Comparison of ENCODE assay signal across 8 mouse cellular contexts in genomic region chr3:53016436-53017340, GRCm38 (mm10). TPM values are rescaled to one million over a fixed set of nuclear protein-coding genes. Genes with fewer than 3 reads are reported as not detected.
A peak's percentile ranks its signal among the peaks of the same experiment; 100 is the strongest.
DNase-seq lines count a peak whose midpoint lies in the region; ATAC-seq lines count a peak whose summit lies in the region.

TSS of gene Cog6 (minus strand) at chr3:53017237.

- H3K36me3 ChIP-seq in heart, embryonic 14.5 days (ENCODE audit: control insufficient read depth, insufficient read depth, low read length), result peaks cover 30% of the 10 kb centered on the region
- peaks cover 14% of the 10 kb centered on the region for H3K36me3 ChIP-seq in liver, embryonic 13.5 days
- no peaks in the 10 kb centered on the region for H3K36me3 ChIP-seq in stomach, embryonic 16.5 days (ENCODE audit: control insufficient read depth, insufficient read depth, low read length)

- H3K27me3 ChIP-seq in heart, embryonic 14.5 days (ENCODE audit: control insufficient read depth, insufficient read depth, low read length), result no peaks in the 10 kb centered on the region
- no peaks in the 10 kb centered on the region for H3K27me3 ChIP-seq in liver, embryonic 13.5 days
- no peaks in the 10 kb centered on the region for H3K27me3 ChIP-seq in stomach, embryonic 16.5 days (ENCODE audit: control insufficient read depth, insufficient read depth, low read length)

- no peaks in the 10 kb centered on the region for H3K4me1 ChIP-seq in brown adipose tissue, adult 24 weeks (ENCODE audit: control insufficient read depth, insufficient read depth, insufficient read length, low read length)
- H3K4me1 ChIP-seq in heart, embryonic 14.5 days (ENCODE audit: control insufficient read depth in 2 of 2, insufficient read depth in 2 of 2, low read length in 2 of 2), result peaks cover 0 to 6% of the 10 kb centered on the region in 2 experiments; a peak in 3 of 4 replicates
- peaks cover 10% of the 10 kb centered on the region for H3K4me1 ChIP-seq in liver, embryonic 13.5 days (replicated peaks)
- H3K4me1 ChIP-seq in stomach, embryonic 16.5 days (ENCODE audit: control insufficient read depth, insufficient read depth, low read length), result no peaks in the 10 kb centered on the region

- DNase-seq in CD4-positive, CD25-positive, alpha-beta regulatory T cell, adult 2 months (ENCODE audit: low read depth, low spot score), result peak; percentile 95
- DNase-seq in fibroblast of lung, adult 2 months (ENCODE audit: low read depth), result peak; percentile 67
- DNase-seq in kidney, postnatal 14 days, result peak; percentile 93
- DNase-seq in liver, embryonic 13.5 days, result peak; percentile 78
- peak; percentile 84 for DNase-seq in neural tube, embryonic 10.5 days (ENCODE audit: extremely low spot score, low spot score)

- WGBS in heart, embryonic 14.5 days, result 4% methylated on average over 53 of the region's 53 CpGs
- WGBS in liver, embryonic 13.5 days (ENCODE audit: insufficient replicate concordance), result 4% methylated on average over 53 of the region's 53 CpGs
- 5% methylated on average over 53 of the region's 53 CpGs for WGBS in stomach, embryonic 16.5 days

- peak within 1 kb of the TSS; percentile 56 for H3K27ac ChIP-seq in brown adipose tissue, adult 24 weeks (replicated peaks; ENCODE audit: low read depth, low read length)
- peak within 1 kb of the TSS; percentile 84 to 86 for H3K27ac ChIP-seq in heart, embryonic 14.5 days (replicated peaks in 1 of 2; ENCODE audit: control insufficient read depth in 1 of 2, insufficient read depth in 1 of 2, low read depth in 2 of 2, low read length in 2 of 2)
- H3K27ac ChIP-seq in liver, embryonic 13.5 days, result peak within 1 kb of the TSS; percentile 73
- H3K27ac ChIP-seq in stomach, embryonic 16.5 days (ENCODE audit: low read length), result peak within 1 kb of the TSS; percentile 11; the same call in 1 of the 2 replicates

- no peaks in the 10 kb centered on the region for H3K9me3 ChIP-seq in heart, embryonic 14.5 days (ENCODE audit: control insufficient read depth, low read length)
- H3K9me3 ChIP-seq in liver, embryonic 13.5 days (replicated peaks), result no peaks in the 10 kb centered on the region
- H3K9me3 ChIP-seq in stomach, embryonic 16.5 days (replicated peaks; ENCODE audit: control insufficient read depth, low read length), result no peaks in the 10 kb centered on the region

- ATAC-seq in heart, embryonic 14.5 days (ENCODE audit: insufficient number of reproducible peaks, insufficient read depth, low FRiP score, low read depth), result peak; percentile 90
- ATAC-seq in liver, embryonic 13.5 days (ENCODE audit: low read depth), result peak; percentile 95
- peak; percentile 92 for ATAC-seq in stomach, embryonic 16.5 days (ENCODE audit: insufficient read depth, low FRiP score)

- H3K9ac ChIP-seq in heart, embryonic 14.5 days (ENCODE audit: low read length), result peak within 1 kb of the TSS; percentile 82
- peak within 1 kb of the TSS; percentile 83 for H3K9ac ChIP-seq in liver, embryonic 13.5 days
- H3K9ac ChIP-seq in stomach, embryonic 16.5 days (ENCODE audit: low read length), result peak within 1 kb of the TSS; percentile 82

- H3K4me2 ChIP-seq in heart, embryonic 14.5 days (ENCODE audit: low read length), result peak within 1 kb of the TSS; percentile 69
- H3K4me2 ChIP-seq in liver, embryonic 13.5 days, result peak within 1 kb of the TSS; percentile 87
- H3K4me2 ChIP-seq in stomach, embryonic 16.5 days (ENCODE audit: low read depth, low read length), result peak within 1 kb of the TSS; percentile 86

- H3K4me3 ChIP-seq in brown adipose tissue, adult 24 weeks (ENCODE audit: insufficient read depth, low read depth, low read length), result peak within 1 kb of the TSS; percentile 94
- H3K4me3 ChIP-seq in heart, embryonic 14.5 days (ENCODE audit: control insufficient read depth in 1 of 2, insufficient read depth in 1 of 2, low read depth in 1 of 2, low read length in 2 of 2), result peak within 1 kb of the TSS; percentile 62 to 71
- peak within 1 kb of the TSS; percentile 73 for H3K4me3 ChIP-seq in liver, embryonic 13.5 days (replicated peaks)
- H3K4me3 ChIP-seq in stomach, embryonic 16.5 days (replicated peaks; ENCODE audit: low read length), result peak within 1 kb of the TSS; percentile 86

RNA-seq across cellular contexts. Expression of gene Cog6, which starts in this region (rescaled TPM):
- polyA plus RNA-seq in brown adipose tissue, adult 24 weeks (2012; ENCODE audit: insufficient read depth, insufficient read length, missing spikeins), result 21.2 and 24.0 TPM in 2 replicates
- 61.4 and 68.0 TPM in 2 replicates for polyA plus RNA-seq in heart, embryonic 14.5 days (2014; fragmentation: Nextera tagmentation; extraction: Ambion mirVana)
- polyA plus RNA-seq in liver, embryonic 13.5 days (2015; fragmentation: Nextera tagmentation; extraction: Ambion mirVana), result 13.1 and 15.7 TPM in 2 replicates
- polyA plus RNA-seq in stomach, embryonic 16.5 days (2015; fragmentation: Nextera tagmentation; extraction: Ambion mirVana), result 46.8 and 48.5 TPM in 2 replicates

Comparison
In these comparisons a context has a peak if more than half of its experiments do, and no peak if none do; other contexts are left out.
1. Peak in every context shown above with its lines: DNase-seq, ATAC-seq, H3K4me3 ChIP-seq and H3K27ac ChIP-seq.
2. H3K27ac ChIP-seq: peak in every context shown above with its lines; median percentile 85 in heart, embryonic 14.5 days; 73 in liver, embryonic 13.5 days; 56 in brown adipose tissue, adult 24 weeks; 11 in stomach, embryonic 16.5 days.